Mouse (Mus musculus) MEL (cell line): ENCODE results near the gene Vsig2. TPM values are rescaled to one million over a fixed set of nuclear protein-coding genes. Genes with fewer than 3 reads are reported as not detected.
A peak's percentile ranks its signal among the peaks of the same experiment; 100 is the strongest.

ENCODE experiments used
- DNase-seq: peaks from one replicate; pipeline ENCODE4 v3.0.0; 2011; ENCODE audit warnings: low read depth, low spot score
- H3K27ac ChIP-seq: 2 replicates; pipeline ENCODE4 v1.5.1; 2012; ENCODE audit warnings: low read depth, mild to moderate bottlenecking, control low read depth, low read length, moderate library complexity; ENCODE audit not compliant: control insufficient read depth
- H3K27me3 ChIP-seq, 2 experiments: fragments of 150-350 bp in 1 of 2; sonication (generic) in 1 of 2; 2 replicates each; pipeline ENCODE4 v1.6.1; 2012; ENCODE audit warnings: low read length in 2 of 2, mild to moderate bottlenecking in 2 of 2, improper control_type of control experiment in 1 of 2, moderate library complexity in 1 of 2; ENCODE audit not compliant: insufficient read depth in 2 of 2, control insufficient read depth in 1 of 2
- H3K36me3 ChIP-seq, 2 experiments: 2 replicates each; pipeline ENCODE4 v1.6.1; 2012 to 2014; ENCODE audit warnings: low read length in 2 of 2, improper control_type of control experiment in 1 of 2, inconsistent platforms in 1 of 2, mild to moderate bottlenecking in 1 of 2; ENCODE audit not compliant: insufficient read depth in 2 of 2, control insufficient read depth in 1 of 2
- H3K4me1 ChIP-seq, 2 experiments: fragments of 150-350 bp in 1 of 2; sonication (generic) in 1 of 2; 2 replicates each; pipeline ENCODE4 v1.6.1; 2012; ENCODE audit warnings: low read length in 2 of 2, improper control_type of control experiment in 1 of 2, mild to moderate bottlenecking in 1 of 2; ENCODE audit not compliant: insufficient read depth in 2 of 2, control insufficient read depth in 1 of 2
- H3K4me3 ChIP-seq, 2 experiments: fragments of 150-350 bp in 1 of 2; sonication (generic) in 1 of 2; 2 replicates each; pipeline ENCODE4 v1.5.1; 2012; ENCODE audit warnings: low read depth in 2 of 2, low read length in 2 of 2, mild to moderate bottlenecking in 2 of 2, moderate library complexity in 2 of 2, control low read depth in 1 of 2, improper control_type of control experiment in 1 of 2; ENCODE audit not compliant: control insufficient read depth in 1 of 2, insufficient read depth in 1 of 2
- H3K79me2 ChIP-seq: 2 replicates; pipeline ENCODE4 v1.6.1; 2012; ENCODE audit warnings: mild to moderate bottlenecking, low read length, moderate library complexity; ENCODE audit not compliant: control insufficient read depth, poor library complexity, insufficient read depth
- H3K9ac ChIP-seq: 2 replicates; pipeline ENCODE4 v1.6.1; 2012; ENCODE audit warnings: low read depth, mild to moderate bottlenecking, control low read depth, low read length, moderate library complexity; ENCODE audit not compliant: control insufficient read depth, poor library complexity, severe bottlenecking
- H3K9me3 ChIP-seq: fragments of 150-350 bp; sonication (generic); replicated peaks from 2 replicates; pipeline ENCODE4 v1.6.1; 2012; ENCODE audit warnings: mild to moderate bottlenecking, low read length, improper control_type of control experiment, moderate library complexity; ENCODE audit not compliant: insufficient read depth
- BHLHE40 ChIP-seq: IDR thresholded peaks from 2 replicates; pipeline ENCODE4 v1.6.1; 2012; ENCODE audit warnings: low read depth, mild to moderate bottlenecking, inconsistent platforms, low read length, improper control_type of control experiment, borderline replicate concordance
- CHD1 ChIP-seq: IDR thresholded peaks from 2 replicates; pipeline ENCODE4 v1.6.1; 2012; ENCODE audit warnings: low read depth, mild to moderate bottlenecking, inconsistent platforms, low read length, improper control_type of control experiment
- CHD2 ChIP-seq: IDR thresholded peaks from 2 replicates; pipeline ENCODE4 v1.6.1; 2011; ENCODE audit warnings: low read length, improper control_type of control experiment
- CTCF ChIP-seq, 3 experiments: IDR thresholded peaks in 2 of 3; conservative IDR thresholded peaks in 1 of 3; 2 replicates each; pipeline ENCODE4 v1.5.1; 2011 to 2012; ENCODE audit warnings: low read length in 3 of 3, low read depth in 2 of 3, mild to moderate bottlenecking in 2 of 3, improper control_type of control experiment in 1 of 3, inconsistent platforms in 1 of 3, mixed read lengths in 1 of 3, moderate library complexity in 1 of 3; ENCODE audit not compliant: control insufficient read depth in 1 of 3, insufficient read depth in 1 of 3, poor library complexity in 1 of 3, severe bottlenecking in 1 of 3
- ELF1 ChIP-seq: IDR thresholded peaks from 2 replicates; pipeline ENCODE4 v1.6.1; 2014; ENCODE audit warnings: low read depth, mild to moderate bottlenecking, inconsistent platforms, low read length, improper control_type of control experiment, moderate library complexity
- EP300 ChIP-seq, 2 experiments: IDR thresholded peaks; 2 replicates each; pipeline ENCODE4 v1.6.1; 2011; ENCODE audit warnings: improper control_type of control experiment in 2 of 2, low read length in 2 of 2, low read depth in 1 of 2, mild to moderate bottlenecking in 1 of 2
- ETS1 ChIP-seq: IDR thresholded peaks from 2 replicates; pipeline ENCODE4 v1.6.1; 2012; ENCODE audit warnings: low read depth, mild to moderate bottlenecking, inconsistent platforms, low read length, improper control_type of control experiment, moderate library complexity
- GABPA ChIP-seq: IDR thresholded peaks from 2 replicates; pipeline ENCODE4 v1.6.1; 2012; ENCODE audit warnings: low read depth, mild to moderate bottlenecking, inconsistent platforms, low read length, improper control_type of control experiment, moderate library complexity
- GATA1 ChIP-seq: IDR thresholded peaks from 2 replicates; pipeline ENCODE4 v1.6.1; 2011; ENCODE audit warnings: low read depth, low read length, improper control_type of control experiment
- HCFC1 ChIP-seq: IDR thresholded peaks from 2 replicates; pipeline ENCODE4 v1.6.1; 2012; ENCODE audit warnings: low read depth, mild to moderate bottlenecking, inconsistent platforms, low read length, improper control_type of control experiment, moderate library complexity
- JUND ChIP-seq: IDR thresholded peaks from 2 replicates; pipeline ENCODE4 v1.6.1; 2011; ENCODE audit warnings: low read depth, mild to moderate bottlenecking, improper control_type of control experiment, low read length
- KAT2A ChIP-seq: conservative IDR thresholded peaks from 2 replicates; pipeline ENCODE4 v1.6.1; 2012; ENCODE audit warnings: low read depth, low read length, improper control_type of control experiment, inconsistent platforms
- MAFK ChIP-seq: IDR thresholded peaks from 2 replicates; pipeline ENCODE4 v1.6.1; 2011; ENCODE audit warnings: low read depth, mild to moderate bottlenecking, low read length, improper control_type of control experiment, borderline replicate concordance
- MAX ChIP-seq: IDR thresholded peaks from 2 replicates; pipeline ENCODE4 v1.6.1; 2011; ENCODE audit warnings: low read length, improper control_type of control experiment
- MAZ ChIP-seq: IDR thresholded peaks from 2 replicates; pipeline ENCODE4 v1.6.1; 2012; ENCODE audit warnings: low read depth, mild to moderate bottlenecking, inconsistent platforms, low read length, improper control_type of control experiment
- MEF2A ChIP-seq: IDR thresholded peaks from 2 replicates; pipeline ENCODE4 v1.6.1; 2014; ENCODE audit warnings: low read depth, mild to moderate bottlenecking, inconsistent platforms, low read length, improper control_type of control experiment; ENCODE audit not compliant: poor library complexity, insufficient replicate concordance, severe bottlenecking; ENCODE audit errors: extremely low read depth
- MXI1 ChIP-seq: IDR thresholded peaks from 2 replicates; pipeline ENCODE4 v1.6.1; 2011; ENCODE audit warnings: mild to moderate bottlenecking, low read depth, low read length, improper control_type of control experiment
- MYB ChIP-seq: IDR thresholded peaks from 2 replicates; pipeline ENCODE4 v1.6.1; 2011; ENCODE audit warnings: mild to moderate bottlenecking, low read depth, low read length, improper control_type of control experiment
- MYC ChIP-seq: IDR thresholded peaks from 2 replicates; pipeline ENCODE4 v1.6.1; 2011; ENCODE audit warnings: low read depth, mild to moderate bottlenecking, low read length, improper control_type of control experiment, moderate library complexity
- NELFE ChIP-seq: IDR thresholded peaks from 2 replicates; pipeline ENCODE4 v1.6.1; 2011; ENCODE audit warnings: low read depth, low read length, improper control_type of control experiment
- NRF1 ChIP-seq: IDR thresholded peaks from 2 replicates; pipeline ENCODE4 v1.6.1; 2014; ENCODE audit warnings: low read depth, mild to moderate bottlenecking, inconsistent platforms, low read length, improper control_type of control experiment, moderate library complexity; ENCODE audit not compliant: poor library complexity, insufficient read depth, severe bottlenecking
- POLR2A ChIP-seq, 2 experiments: IDR thresholded peaks; 2 replicates each; pipeline ENCODE4 v1.6.1; 2011 to 2012; ENCODE audit warnings: low read length in 2 of 2, mild to moderate bottlenecking in 2 of 2, control low read depth in 1 of 2, improper control_type of control experiment in 1 of 2, low read depth in 1 of 2, moderate library complexity in 1 of 2; ENCODE audit not compliant: control insufficient read depth in 1 of 2, insufficient read depth in 1 of 2, poor library complexity in 1 of 2
- POLR2AphosphoS2 ChIP-seq: IDR thresholded peaks from 2 replicates; pipeline ENCODE4 v1.6.1; 2011; ENCODE audit warnings: low read length, improper control_type of control experiment
- POLR2AphosphoS5 ChIP-seq: IDR thresholded peaks from 2 replicates; pipeline ENCODE4 v1.6.1; 2012; ENCODE audit warnings: low read depth, borderline replicate concordance, mild to moderate bottlenecking, inconsistent platforms, low read length, moderate library complexity, mixed read lengths
- RAD21 ChIP-seq: IDR thresholded peaks from 2 replicates; pipeline ENCODE4 v1.6.1; 2011; ENCODE audit warnings: mild to moderate bottlenecking, low read depth, low read length, improper control_type of control experiment
- RCOR1 ChIP-seq: IDR thresholded peaks from 2 replicates; pipeline ENCODE4 v1.6.1; 2012; ENCODE audit warnings: low read depth, mild to moderate bottlenecking, inconsistent platforms, low read length, improper control_type of control experiment
- SIN3A ChIP-seq: IDR thresholded peaks from 2 replicates; pipeline ENCODE4 v1.6.1; 2012; ENCODE audit warnings: low read length, improper control_type of control experiment, inconsistent platforms
- SMC3 ChIP-seq: IDR thresholded peaks from 2 replicates; pipeline ENCODE4 v1.6.1; 2011; ENCODE audit warnings: low read depth, low read length, improper control_type of control experiment
- TAL1 ChIP-seq: IDR thresholded peaks from 2 replicates; pipeline ENCODE4 v1.6.1; 2012; ENCODE audit warnings: mild to moderate bottlenecking, inconsistent platforms, low read length, moderate library complexity, mixed read lengths
- TBP ChIP-seq: IDR thresholded peaks from 2 replicates; pipeline ENCODE4 v1.8.0; 2011; ENCODE audit warnings: low read depth, low read length, improper control_type of control experiment
- TCF12 ChIP-seq: IDR thresholded peaks from 2 replicates; pipeline ENCODE4 v1.6.1; 2014; ENCODE audit warnings: low read depth, mild to moderate bottlenecking, inconsistent platforms, low read length, improper control_type of control experiment, moderate library complexity
- UBTF ChIP-seq: IDR thresholded peaks from 2 replicates; pipeline ENCODE4 v1.6.1; 2012; ENCODE audit warnings: low read depth, mild to moderate bottlenecking, inconsistent platforms, low read length, improper control_type of control experiment, moderate library complexity, borderline replicate concordance; ENCODE audit not compliant: insufficient read depth
- USF1 ChIP-seq: IDR thresholded peaks from 2 replicates; pipeline ENCODE4 v1.6.1; 2014; ENCODE audit warnings: low read depth, mild to moderate bottlenecking, inconsistent platforms, low read length, improper control_type of control experiment, moderate library complexity
- USF2 ChIP-seq, 2 experiments: IDR thresholded peaks; 2 replicates each; pipeline ENCODE4 v1.6.1; 2011 to 2012; ENCODE audit warnings: improper control_type of control experiment in 2 of 2, low read length in 2 of 2, borderline replicate concordance in 1 of 2, inconsistent platforms in 1 of 2, low read depth in 1 of 2, mild to moderate bottlenecking in 1 of 2; ENCODE audit not compliant: insufficient read depth in 1 of 2
- ZC3H11A ChIP-seq: IDR thresholded peaks from 2 replicates; pipeline ENCODE4 v1.6.1; 2012; ENCODE audit warnings: low read depth, mild to moderate bottlenecking, inconsistent platforms, low read length, improper control_type of control experiment
- ZMIZ1 ChIP-seq: IDR thresholded peaks from 2 replicates; pipeline ENCODE4 v1.6.1; 2012; ENCODE audit warnings: low read depth, mild to moderate bottlenecking, inconsistent platforms, low read length, improper control_type of control experiment, moderate library complexity
- ZNF384 ChIP-seq: IDR thresholded peaks from 2 replicates; pipeline ENCODE4 v1.6.1; 2012; ENCODE audit warnings: low read depth, mild to moderate bottlenecking, inconsistent platforms, low read length, improper control_type of control experiment
- polyA plus RNA-seq, 2 experiments: library from polyadenylated mRNA; stranded (reverse) in 1 of 2; unstranded in 1 of 2; fragments of >175 nt in 1 of 2; fragments of >200 nt in 1 of 2; gene quantifications; 2 replicates each; pipeline versions ENCODE4 v1.2.1 to v1.2.4; 2012; ENCODE audit warnings: low replicate concordance in 2 of 2, low read depth in 1 of 2; ENCODE audit not compliant: insufficient read length in 2 of 2, insufficient read depth in 1 of 2, missing spikeins in 1 of 2
- total RNA-seq: library from RNA; depleted of rRNA; stranded (reverse); fragments of 300-350 nt; gene quantifications from 2 replicates; pipeline ENCODE4 v1.2.3, GENCODE M21; 2012

Vsig2 gene
- total and polyA plus RNA-seq, 3 experiments = 0.64 TPM; not detected in 2

GRCm38 (mm10) chr9:37592025-37592424 lies 53.0 kb downstream of the Vsig2 start:
- TF ChIP-seq POLR2AphosphoS5 = no peak
- 0 out of 2 replicates have a peak, but pooled peaks have one; percentile 15 for TF ChIP-seq MAZ
- peak; percentile 90 for TF ChIP-seq ZNF384
- TF ChIP-seq NRF1 = no peak
- no peak for TF ChIP-seq JUND
- TF ChIP-seq POLR2A (IDR thresholded peaks at IDR 0.05; ENCODE audit: control insufficient read depth in 1 of 2, insufficient read depth in 1 of 2, low read depth in 1 of 2, low read length in 2 of 2, poor library complexity in 1 of 2) = no peak
- peak; percentile 73 for TF ChIP-seq MYB
- no peak for TF ChIP-seq USF2 (IDR thresholded peaks at IDR 0.05; ENCODE audit: borderline replicate concordance in 1 of 2, insufficient read depth in 1 of 2, low read depth in 1 of 2, low read length in 2 of 2)
- no peak for TF ChIP-seq HCFC1
- peak; percentile 64 for TF ChIP-seq ETS1
- TF ChIP-seq MAX = 0 out of 2 replicates have a peak, but pooled peaks have one; percentile 11
- TF ChIP-seq CHD1 = no peak
- no peak for TF ChIP-seq RAD21
- no peak for TF ChIP-seq TBP
- TF ChIP-seq RCOR1 = peak; percentile 73
- 0 out of 2 replicates have a peak, but pooled peaks have one; percentile 23 for TF ChIP-seq MXI1
- TF ChIP-seq ZC3H11A = no peak
- TF ChIP-seq KAT2A = no peak
- TF ChIP-seq CTCF (IDR thresholded peaks at IDR 0.05 in 2 of 3, conservative IDR thresholded peaks at IDR 0.05 in 1 of 3; ENCODE audit: control insufficient read depth in 1 of 3, insufficient read depth in 1 of 3, low read depth in 2 of 3, low read length in 3 of 3, poor library complexity in 1 of 3, severe bottlenecking in 1 of 3) = no peak
- no peak for TF ChIP-seq POLR2AphosphoS2
- no peak for TF ChIP-seq GABPA
- no peak for TF ChIP-seq ZMIZ1
- 0 out of 2 replicates have a peak, but pooled peaks have one; percentile 34 for TF ChIP-seq MAFK
- peak; percentile 12; the same call in 1 of the 2 replicates for TF ChIP-seq SMC3
- TF ChIP-seq GATA1 = peak; percentile 84
- TF ChIP-seq TAL1 = peak; percentile 85
- no peak for TF ChIP-seq MEF2A
- TF ChIP-seq UBTF = no peak
- 0 out of 2 replicates have a peak, but pooled peaks have one; percentile 7 for TF ChIP-seq BHLHE40
- 0 out of 2 replicates have a peak, but pooled peaks have one; percentile 8 for TF ChIP-seq MYC
- no peak for TF ChIP-seq NELFE
- peak; percentile 84 for TF ChIP-seq TCF12
- no peak for TF ChIP-seq USF1
- TF ChIP-seq ELF1 = peak; percentile 9; the same call in 1 of the 2 replicates
- TF ChIP-seq SIN3A = 0 out of 2 replicates have a peak, but pooled peaks have one; percentile 61
- TF ChIP-seq EP300 (IDR thresholded peaks at IDR 0.05; ENCODE audit: low read depth in 1 of 2, low read length in 2 of 2) = peak; percentile 86 to 89
- TF ChIP-seq CHD2 = no peak
- Histone ChIP-seq H3K79me2 (no peaks in the 10 kb centered on the region), H3K36me3 (peaks cover 0 to 4% of the 10 kb centered on the region in 2 experiments; a peak in 2 of 4 replicates), H3K4me1 (peaks cover 9 to 16% of the 10 kb centered on the region in 2 experiments; a peak in 3 of 4 replicates), H3K9ac (no peak overlapping the region; the same call in 1 of the 2 replicates), H3K27ac (no peak overlapping the region), H3K27me3 (no peaks in the 10 kb centered on the region), H3K4me3 (peak overlapping the region in 1 of 2 experiments; percentile 30; a peak in 1 of 4 replicates), H3K9me3 (no peaks in the 10 kb centered on the region; the same call in 1 of the 2 replicates)
- DNase-seq = peak; percentile 80
